Comparison of ENCODE assay signal across 12 mouse cellular contexts in genomic region chr7:75640074-75640473, GRCm38 (mm10).
A peak's percentile ranks its signal among the peaks of the same experiment; 100 is the strongest.
DNase-seq lines count a peak whose midpoint lies in the region; ATAC-seq and TF ChIP-seq lines count a peak whose summit lies in the region.
"Had no signal": no experiment of that assay in that cellular context is flagged by ENCODE, and none has a peak within 500 bp of the region (broad histone marks: within the 10 kb centered on the region; RNA-seq: fewer than 3 reads in every experiment).

No protein-coding gene starts in this region.

- H3K9ac ChIP-seq in kidney, embryonic 14.5 days (ENCODE audit: low read depth, low read length) = no peak overlapping the region
- H3K9ac ChIP-seq in midbrain, embryonic 11.5 days (ENCODE audit: low read length) = no peak overlapping the region
- H3K9ac ChIP-seq: hindbrain, embryonic 14.5 days; liver, embryonic 12.5 days had no signal

- no peak for TF ChIP-seq CTCF in left cerebral cortex, adult 2 months (IDR thresholded peaks at IDR 0.05)

- intact Hi-C loops in gastrocnemius, postnatal 36 days (cut with DNase I) = no loop called here
- intact Hi-C loops in left cerebral cortex, adult 2 months (cut with DNase I) = loop anchor here (2.0 kb wide), 1 partner anchor 241 kb away; no protein-coding TSS in a partner anchor

- H3K4me1 ChIP-seq in kidney, embryonic 14.5 days (ENCODE audit: control insufficient read depth, insufficient read depth, low read length) = peaks cover 25% of the 10 kb centered on the region
- peaks cover 51% of the 10 kb centered on the region for H3K4me1 ChIP-seq in embryonic facial prominence, embryonic 10.5 days
- peaks cover 16% of the 10 kb centered on the region; the same call in 1 of the 2 replicates for H3K4me1 ChIP-seq in midbrain, embryonic 11.5 days (ENCODE audit: control insufficient read depth, insufficient read depth, low read length)

- ATAC-seq in kidney, embryonic 14.5 days (ENCODE audit: low FRiP score, low TSS enrichment) = no peak
- ATAC-seq in erythroid progenitor cell, adult 5-6 weeks (replicated peaks; ENCODE audit: low FRiP score, poor library complexity, severe bottlenecking) = no peak
- no peak for ATAC-seq in midbrain, embryonic 11.5 days (ENCODE audit: low FRiP score)
- ATAC-seq: forebrain, embryonic 16.5 days; liver, embryonic 12.5 days had no signal

- no peak for DNase-seq in kidney, postnatal 14 days
- peak; percentile 92 for DNase-seq in 3T3-L1 (ENCODE audit: low read depth, low spot score)
- no peak for DNase-seq in embryonic facial prominence, embryonic 10.5 days (ENCODE audit: low spot score)
- peak; percentile 30 to 59 for DNase-seq in gastrocnemius, postnatal 36 days
- DNase-seq in midbrain, embryonic 11.5 days (ENCODE audit: low spot score, missing footprints) = no peak
- no peak for DNase-seq in left cerebral cortex, adult 2 months (ENCODE audit: extremely low spot score in 1 of 2, low spot score in 2 of 2)

- no peaks in the 10 kb centered on the region for H3K36me3 ChIP-seq in kidney, embryonic 14.5 days (ENCODE audit: control insufficient read depth, insufficient read depth, low read length)
- no peaks in the 10 kb centered on the region for H3K36me3 ChIP-seq in embryonic facial prominence, embryonic 10.5 days (replicated peaks)
- H3K36me3 ChIP-seq in midbrain, embryonic 11.5 days (ENCODE audit: control insufficient read depth, insufficient read depth, low read length) = no peaks in the 10 kb centered on the region

- H3K27ac ChIP-seq in kidney, embryonic 14.5 days (ENCODE audit: low read depth, low read length) = peak overlapping the region; percentile 47; the same call in 1 of the 2 replicates
- H3K27ac ChIP-seq in embryonic facial prominence, embryonic 10.5 days (replicated peaks) = peak overlapping the region; percentile 68
- no peak overlapping the region for H3K27ac ChIP-seq in midbrain, embryonic 11.5 days (ENCODE audit: low read depth, low read length)
- no peak overlapping the region; the same call in 1 of the 2 replicates for H3K27ac ChIP-seq in left cerebral cortex, adult 2 months
- H3K27ac ChIP-seq: hindbrain, embryonic 14.5 days; kidney, postnatal 0 days; liver, embryonic 12.5 days had no signal

- H3K9me3 ChIP-seq in kidney, embryonic 14.5 days (ENCODE audit: control insufficient read depth, low read length) = no peaks in the 10 kb centered on the region
- no peaks in the 10 kb centered on the region for H3K9me3 ChIP-seq in embryonic facial prominence, embryonic 10.5 days
- H3K9me3 ChIP-seq in midbrain, embryonic 11.5 days (ENCODE audit: control insufficient read depth, low read length) = no peaks in the 10 kb centered on the region
- H3K9me3 ChIP-seq: liver, embryonic 12.5 days had no signal

- no peak overlapping the region for H3K4me3 ChIP-seq in kidney, embryonic 14.5 days (ENCODE audit: low read length)
- H3K4me3 ChIP-seq in embryonic facial prominence, embryonic 10.5 days = no peak overlapping the region
- no peak overlapping the region for H3K4me3 ChIP-seq in midbrain, embryonic 11.5 days (ENCODE audit: low read depth, low read length)
- H3K4me3 ChIP-seq in left cerebral cortex, adult 2 months = no peak overlapping the region
- H3K4me3 ChIP-seq: liver, embryonic 12.5 days had no signal

- no peaks in the 10 kb centered on the region for H3K27me3 ChIP-seq in kidney, embryonic 14.5 days (ENCODE audit: control insufficient read depth, insufficient read depth, low read length)
- no peaks in the 10 kb centered on the region for H3K27me3 ChIP-seq in embryonic facial prominence, embryonic 10.5 days (replicated peaks; ENCODE audit: low read depth, poor library complexity, severe bottlenecking)
- no peaks in the 10 kb centered on the region for H3K27me3 ChIP-seq in midbrain, embryonic 11.5 days (ENCODE audit: control insufficient read depth, insufficient read depth, low read length)
- H3K27me3 ChIP-seq: liver, embryonic 12.5 days had no signal

- no peak overlapping the region for H3K4me2 ChIP-seq in kidney, embryonic 14.5 days (replicated peaks; ENCODE audit: low read depth, low read length)
- H3K4me2 ChIP-seq in midbrain, embryonic 11.5 days = no peak overlapping the region
- H3K4me2 ChIP-seq: hindbrain, embryonic 14.5 days; liver, embryonic 12.5 days had no signal

Comparison
In these comparisons a context has a peak if more than half of its experiments do, and no peak if none do; other contexts are left out.
1. H3K27ac ChIP-seq: peak in kidney, embryonic 14.5 days (single experiment) and embryonic facial prominence, embryonic 10.5 days (single experiment); none in midbrain, embryonic 11.5 days (single experiment) and left cerebral cortex, adult 2 months (single experiment).
2. DNase-seq: peak in 3T3-L1 (single experiment) and gastrocnemius, postnatal 36 days (2 of 2); none in kidney, postnatal 14 days (single experiment), embryonic facial prominence, embryonic 10.5 days (single experiment), midbrain, embryonic 11.5 days (single experiment) and left cerebral cortex, adult 2 months (0 of 2).